Mouse (Mus musculus): Measurements from ENCODE around the gene Samhd1. TPM values are rescaled to one million over a fixed set of nuclear protein-coding genes. Genes with fewer than 3 reads are reported as not detected.

Samhd1 gene
- polyA plus RNA-seq, 1 experiment from 2014 or later: 19.1 TPM

- no peak overlapping the region for H3K9ac ChIP-seq (ENCODE audit: low read depth, low read length)
- H3K4me3 ChIP-seq (replicated peaks; ENCODE audit: low read depth, low read length): no peak overlapping the region
- H3K36me3 ChIP-seq (ENCODE audit: insufficient read depth, low read length): peaks cover 33% of the 10 kb centered on the region
- WGBS: 86% methylated on average over 13 of the region's 13 CpGs
- no peak for ATAC-seq (replicated peaks; ENCODE audit: low FRiP score, low read depth)
- H3K4me2 ChIP-seq (ENCODE audit: low read length): no peak overlapping the region
- DNase-seq (ENCODE audit: low spot score): no peak
- H3K27ac ChIP-seq: no peak overlapping the region
- TF ChIP-seq CTCF (IDR thresholded peaks at IDR 0.05; ENCODE audit: low read depth): no peak
- H3K27me3 ChIP-seq (ENCODE audit: insufficient read depth, low read length): no peaks in the 10 kb centered on the region
- H3K9me3 ChIP-seq (replicated peaks; ENCODE audit: low read length): no peaks in the 10 kb centered on the region
- H3K4me1 ChIP-seq (replicated peaks; ENCODE audit: insufficient read depth, low read length): 0 out of 2 replicates have a peak, but pooled peaks cover 4% of the 10 kb centered on the region
Measured at GRCm38 (mm10) chr2:157048395-157049181, 86.5 kb downstream of the Samhd1 start.

Other genes starting within 250 kb of the Samhd1 start
- 0.18 and 0.32 TPM in 2 replicates for gene Sla2, start 248.1 kb downstream of the Samhd1 start, polyA plus RNA-seq (2015; fragmentation: Nextera tagmentation; extraction: Ambion mirVana)
- 45.8 and 48.4 TPM in 2 replicates for gene Ndrg3, start 143.2 kb downstream of the Samhd1 start, polyA plus RNA-seq (2015; fragmentation: Nextera tagmentation; extraction: Ambion mirVana)
- 20.4 and 23.2 TPM in 2 replicates for gene Dsn1, start 128.1 kb downstream of the Samhd1 start, polyA plus RNA-seq (2015; fragmentation: Nextera tagmentation; extraction: Ambion mirVana)
- 1.3 and 1.8 TPM in 2 replicates for gene Soga1, start 56.0 kb downstream of the Samhd1 start, polyA plus RNA-seq (2015; fragmentation: Nextera tagmentation; extraction: Ambion mirVana)
- gene Tldc2, start 48.2 kb downstream of the Samhd1 start, polyA plus RNA-seq (2015; fragmentation: Nextera tagmentation; extraction: Ambion mirVana): 2.2 and 2.5 TPM in 2 replicates
- gene Rbl1, start 69.3 kb upstream of the Samhd1 start, polyA plus RNA-seq (2015; fragmentation: Nextera tagmentation; extraction: Ambion mirVana): 15.6 and 16.7 TPM in 2 replicates
- 197 and 228 TPM in 2 replicates for gene Rpn2, start 143.8 kb upstream of the Samhd1 start, polyA plus RNA-seq (2015; fragmentation: Nextera tagmentation; extraction: Ambion mirVana)
- gene Mroh8, start 144.3 kb upstream of the Samhd1 start, polyA plus RNA-seq (2015; fragmentation: Nextera tagmentation; extraction: Ambion mirVana): 0.29 and 0.33 TPM in 2 replicates
- gene Ghrh, start 212.2 kb upstream of the Samhd1 start, polyA plus RNA-seq (2015; fragmentation: Nextera tagmentation; extraction: Ambion mirVana): not detected in 2 replicates
- 77.9 and 78.4 TPM in 2 replicates for gene Manbal, start 232.3 kb upstream of the Samhd1 start, polyA plus RNA-seq (2015; fragmentation: Nextera tagmentation; extraction: Ambion mirVana)